Mouse (Mus musculus) liver, adult 2 months (tissue): ENCODE data around the gene Gga2. TPM values are rescaled to one million over a fixed set of nuclear protein-coding genes. Genes with fewer than 3 reads are reported as not detected.

Experiments used
- DNase-seq: peaks from one replicate; pipeline ENCODE4 v3.0.0-alpha.2; 2011; ENCODE audit warnings: low read depth, low spot score; ENCODE audit errors: extremely low read depth
- H3K27ac ChIP-seq: fragments of 200-500 bp; replicated peaks from 2 replicates; pipeline ENCODE4 v1.5.1; 2012; ENCODE audit warnings: low read depth, mild to moderate bottlenecking, control low read depth, inconsistent platforms, low read length; ENCODE audit not compliant: insufficient read depth
- H3K27me3 ChIP-seq: fragments of 200-500 bp; 2 replicates; pipeline ENCODE4 v1.6.1; 2012; ENCODE audit warnings: mild to moderate bottlenecking, moderate library complexity, low read length, inconsistent platforms; ENCODE audit not compliant: control insufficient read depth, insufficient read depth
- H3K36me3 ChIP-seq: fragments of 200-500 bp; 2 replicates; pipeline ENCODE4 v1.6.1; 2012; ENCODE audit warnings: low read length, inconsistent platforms; ENCODE audit not compliant: control insufficient read depth, insufficient read depth
- H3K4me1 ChIP-seq: fragments of 200-500 bp; 2 replicates; pipeline ENCODE4 v1.6.1; 2011; ENCODE audit warnings: low read length; ENCODE audit not compliant: control insufficient read depth, insufficient read depth
- H3K4me3 ChIP-seq: fragments of 200-500 bp; 2 replicates; pipeline ENCODE4 v1.5.1; 2011; ENCODE audit warnings: low read depth, mild to moderate bottlenecking, control low read depth, low read length, moderate library complexity; ENCODE audit not compliant: insufficient read depth
- H3K79me2 ChIP-seq: fragments of 200-500 bp; 2 replicates; pipeline ENCODE4 v1.6.1; 2012; ENCODE audit warnings: inconsistent platforms, mild to moderate bottlenecking, low read length, moderate library complexity; ENCODE audit not compliant: control insufficient read depth, insufficient read depth
- H3K9ac ChIP-seq: fragments of 200-500 bp; 2 replicates; pipeline ENCODE4 v1.6.1; 2012; ENCODE audit warnings: low read depth, mild to moderate bottlenecking, control low read depth, inconsistent platforms, low read length
- CTCF ChIP-seq: fragments of 200-500 bp; IDR thresholded peaks from 2 replicates; pipeline ENCODE4 v1.5.1; 2011; ENCODE audit warnings: low read depth, low read length, control low read depth
- POLR2A ChIP-seq: fragments of 200-500 bp; IDR thresholded peaks from 2 replicates; pipeline ENCODE4 v1.6.1; 2011; ENCODE audit warnings: low read length, control low read depth; ENCODE audit not compliant: insufficient read depth; ENCODE audit errors: extremely low read depth
- WGBS: fragments of 180-500 bp; shearing (Covaris S2); methylation state at CpG from one replicate; pipeline ENCODE4 v1.1.7; 2018; 5-methylcytosine and 5-hydroxymethylcytosine counted together
- polyA plus RNA-seq: library from polyadenylated mRNA; depleted of rRNA; stranded (reverse); fragments of >200 nt; gene quantifications from 2 replicates; pipeline ENCODE4 v1.2.3, GENCODE M21; 2012; rRNA removed
- total RNA-seq: library from RNA; depleted of rRNA; stranded (reverse); fragments of >200 nt; gene quantifications from 2 replicates; pipeline ENCODE4 v1.2.3, GENCODE M21; 2014; rRNA removed

The Gga2 gene
- total and polyA plus RNA-seq, 2 experiments, result 7.7 to 13.5 TPM

DNA sequence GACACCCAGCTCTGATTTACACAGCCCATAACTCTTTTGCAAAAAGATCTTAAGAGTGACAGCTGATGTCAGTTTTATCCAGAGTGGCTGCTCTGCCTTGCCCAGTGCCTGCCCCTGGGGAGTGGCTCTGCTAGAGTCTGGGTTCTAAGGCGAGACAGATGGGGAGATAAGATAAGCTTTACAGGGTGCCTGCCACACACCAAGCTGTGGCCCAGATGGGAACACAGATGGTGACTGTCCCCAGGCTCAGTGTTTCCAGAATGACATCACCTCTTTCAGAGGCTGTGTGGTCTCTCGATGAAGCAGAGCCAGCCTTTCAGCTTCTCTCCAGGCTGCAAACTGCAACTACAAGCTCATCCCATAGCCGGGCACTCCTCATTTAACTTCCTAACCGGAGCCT lies 81.3 kb downstream of the Gga2 start:
- TF ChIP-seq POLR2A, result no peak
- no peak for TF ChIP-seq CTCF
- H3K4me3 ChIP-seq, result no peak overlapping the region
- no peak overlapping the region for H3K27ac ChIP-seq
- no peak overlapping the region for H3K9ac ChIP-seq
- no peak for DNase-seq
- 73% methylated on average over 4 of the region's 4 CpGs for WGBS
- H3K36me3 ChIP-seq, result peaks cover 12% of the 10 kb centered on the region
- no peaks in the 10 kb centered on the region for H3K4me1 ChIP-seq
- H3K79me2 ChIP-seq, result no peaks in the 10 kb centered on the region
- no peaks in the 10 kb centered on the region for H3K27me3 ChIP-seq

DNA sequence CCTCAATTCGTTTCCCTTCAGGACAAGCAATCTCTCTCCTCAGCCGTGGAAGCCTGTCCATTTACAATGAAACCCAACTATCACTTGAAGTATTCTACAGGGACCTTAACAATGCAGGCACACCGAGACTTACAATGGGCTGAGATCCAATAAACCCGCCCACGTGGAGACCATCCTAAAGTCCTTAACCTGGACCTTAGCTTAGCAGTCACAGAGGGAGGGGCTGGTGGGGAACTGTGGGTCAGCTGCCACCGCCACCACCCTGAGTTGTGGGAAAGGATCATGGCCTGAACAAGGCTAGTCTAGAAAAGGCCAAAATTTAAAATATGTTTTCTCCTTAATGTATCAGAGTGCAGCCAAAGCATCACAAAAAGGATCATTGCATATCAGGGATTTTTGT lies 81.8 kb downstream of the Gga2 start:
- no peak overlapping the region for H3K9ac ChIP-seq
- no peaks in the 10 kb centered on the region for H3K79me2 ChIP-seq
- no peak overlapping the region for H3K27ac ChIP-seq
- WGBS, result 87% methylated on average over 6 of the region's 6 CpGs
- no peaks in the 10 kb centered on the region for H3K27me3 ChIP-seq
- peaks cover 12% of the 10 kb centered on the region for H3K36me3 ChIP-seq
- DNase-seq, result no peak
- TF ChIP-seq CTCF, result no peak
- TF ChIP-seq POLR2A, result no peak
- no peak overlapping the region for H3K4me3 ChIP-seq
- no peaks in the 10 kb centered on the region for H3K4me1 ChIP-seq

DNA sequence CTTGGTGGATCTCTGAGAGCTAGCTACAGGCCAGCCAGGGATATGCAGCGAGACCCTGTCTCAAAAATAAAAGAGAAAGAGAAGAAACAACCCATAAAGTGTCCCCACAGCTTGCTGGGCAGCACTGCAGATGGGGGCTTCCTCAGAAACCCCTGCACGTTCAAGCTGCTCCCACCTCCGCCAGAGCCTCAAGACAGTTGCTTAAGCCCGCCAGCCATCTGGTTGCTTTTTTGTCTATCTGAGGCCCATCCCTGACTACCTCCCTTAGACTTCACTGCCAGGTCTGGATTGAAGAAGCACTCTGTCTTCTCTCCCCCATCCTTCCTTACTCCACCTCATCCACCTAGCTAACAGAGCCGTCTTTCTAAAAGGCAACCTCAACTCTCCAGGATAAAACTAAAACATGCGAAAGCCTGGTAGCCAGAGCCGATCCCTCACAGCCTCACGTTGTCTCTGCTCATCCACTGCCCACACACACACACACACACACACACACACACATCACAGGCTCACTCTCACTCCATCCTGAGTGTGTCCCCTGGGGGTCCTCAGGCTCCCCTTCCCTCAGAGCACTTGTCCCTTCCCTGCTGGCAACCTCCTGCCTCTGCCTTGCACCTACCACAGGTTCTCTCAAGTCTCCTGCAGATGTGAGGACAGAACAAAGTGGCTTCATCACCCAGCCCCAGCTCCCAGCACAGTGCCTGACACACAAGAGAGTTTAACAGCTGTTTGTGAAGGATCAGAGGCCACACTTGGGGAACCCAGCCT lies 82.7 kb downstream of the Gga2 start:
- Histone ChIP-seq H3K27me3 (no peaks in the 10 kb centered on the region), H3K9ac (no peak overlapping the region), H3K36me3 (peaks cover 8% of the 10 kb centered on the region), H3K27ac (no peak overlapping the region), H3K4me1 (no peaks in the 10 kb centered on the region), H3K79me2 (no peaks in the 10 kb centered on the region), H3K4me3 (no peak overlapping the region)
- 94% methylated on average over 8 of the region's 8 CpGs for WGBS
- no peak for TF ChIP-seq CTCF
- no peak for TF ChIP-seq POLR2A
- DNase-seq, result no peak

DNA sequence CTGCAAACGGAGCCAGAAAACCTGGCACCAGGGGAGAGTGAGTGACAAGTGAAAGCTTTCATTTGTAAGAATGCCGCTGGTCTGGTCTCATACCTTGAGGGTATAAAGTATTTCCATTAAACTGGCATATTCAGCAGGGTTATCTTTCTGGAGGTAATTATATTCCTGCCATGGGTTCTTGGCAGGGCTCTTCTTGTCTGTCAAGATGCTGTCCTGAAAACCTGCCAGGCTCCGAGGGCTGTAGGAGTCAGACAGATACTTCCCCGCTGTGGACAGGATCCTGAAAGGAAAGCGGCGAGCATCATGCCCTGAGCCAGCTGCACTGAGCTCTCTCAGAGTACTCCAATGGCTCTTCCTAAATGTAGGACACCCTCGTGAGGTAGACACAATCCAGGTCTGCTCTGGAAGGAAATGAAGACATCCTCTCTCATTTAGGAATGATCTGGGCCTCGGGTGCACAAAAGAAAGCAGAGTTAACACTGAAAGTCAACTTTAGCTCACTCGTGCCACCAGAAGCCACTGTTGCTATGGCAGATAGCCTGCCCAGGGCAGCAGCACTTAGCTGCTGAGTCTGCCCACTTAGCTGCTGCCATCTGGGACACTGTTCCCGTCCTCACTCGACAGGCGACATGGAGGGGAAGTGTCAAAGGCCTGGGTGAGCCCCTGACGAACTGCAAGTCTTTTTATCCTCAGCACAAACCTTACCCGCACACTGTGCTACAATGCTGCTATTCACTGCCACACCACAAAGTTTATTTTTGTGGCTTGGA lies 84.0 kb downstream of the Gga2 start:
- Histone ChIP-seq H3K4me3 (no peak overlapping the region), H3K4me1 (no peaks in the 10 kb centered on the region)
- 85% methylated on average over 14 of the region's 14 CpGs for WGBS

More for the DNA sequence above, 84.0 kb downstream of the Gga2 start:
- Histone ChIP-seq H3K36me3 (peaks cover under 1% of the 10 kb centered on the region; the same call in 1 of the 2 replicates), H3K27me3 (no peaks in the 10 kb centered on the region), H3K79me2 (no peaks in the 10 kb centered on the region), H3K9ac (no peak overlapping the region), H3K27ac (no peak overlapping the region)
- TF ChIP-seq CTCF (no peak), POLR2A (no peak)
- no peak for DNase-seq

Other genes starting within 250 kb of the Gga2 start
- gene Scnn1b, start 156.2 kb downstream of the Gga2 start, total RNA-seq, result not detected in 2 replicates
- gene Scnn1b, start 156.2 kb downstream of the Gga2 start, polyA plus RNA-seq, result 0.05 TPM in 1 of 2 replicates, not detected in the other
- gene Cog7, start 39.5 kb downstream of the Gga2 start, total RNA-seq, result 15.4 and 17.8 TPM in 2 replicates
- 15.6 and 17.6 TPM in 2 replicates for gene Cog7, start 39.5 kb downstream of the Gga2 start, polyA plus RNA-seq
- 15.2 and 21.0 TPM in 2 replicates for gene Ubfd1, start 46.0 kb upstream of the Gga2 start, total RNA-seq
- 14.4 and 15.8 TPM in 2 replicates for gene Ubfd1, start 46.0 kb upstream of the Gga2 start, polyA plus RNA-seq
- 9.8 and 13.0 TPM in 2 replicates for gene Ears2, start 46.0 kb upstream of the Gga2 start, total RNA-seq
- 13.3 and 15.2 TPM in 2 replicates for gene Ears2, start 46.0 kb upstream of the Gga2 start, polyA plus RNA-seq
- 72.3 and 84.0 TPM in 2 replicates for gene Ndufab1, start 80.7 kb upstream of the Gga2 start, total RNA-seq
- 379 and 468 TPM in 2 replicates for gene Ndufab1, start 80.7 kb upstream of the Gga2 start, polyA plus RNA-seq
- gene Palb2, start 111.8 kb upstream of the Gga2 start, total RNA-seq, result 0.83 and 1.4 TPM in 2 replicates
- 0.23 and 0.51 TPM in 2 replicates for gene Palb2, start 111.8 kb upstream of the Gga2 start, polyA plus RNA-seq
- 13.9 and 14.6 TPM in 2 replicates for gene Dctn5, start 111.8 kb upstream of the Gga2 start, total RNA-seq
- 30.0 and 32.7 TPM in 2 replicates for gene Dctn5, start 111.8 kb upstream of the Gga2 start, polyA plus RNA-seq
- 0.40 and 0.74 TPM in 2 replicates for gene Plk1, start 138.2 kb upstream of the Gga2 start, total RNA-seq
- 0.24 and 0.42 TPM in 2 replicates for gene Plk1, start 138.2 kb upstream of the Gga2 start, polyA plus RNA-seq
- gene Ern2, start 165.0 kb upstream of the Gga2 start, total RNA-seq, result not detected in 2 replicates
- gene Ern2, start 165.0 kb upstream of the Gga2 start, polyA plus RNA-seq, result 0.04 and 0.10 TPM in 2 replicates
- gene Chp2, start 198.3 kb upstream of the Gga2 start, total RNA-seq, result 4.5 and 5.3 TPM in 2 replicates
- 2.5 and 2.8 TPM in 2 replicates for gene Chp2, start 198.3 kb upstream of the Gga2 start, polyA plus RNA-seq